Mouse (Mus musculus) testis, adult 10 weeks (tissue): ENCODE results near the gene Tmem179b. TPM values are rescaled to one million over a fixed set of nuclear protein-coding genes. Genes with fewer than 3 reads are reported as not detected.

Experiments used
- polyA plus RNA-seq: library from polyadenylated mRNA; stranded (reverse); fragments of 350-450 nt; fragmentation: Illumina TruSeq; extraction: RNeasy Lipid Tissue Mini Kit (QIAGEN cat#74804); gene quantifications from one replicate; pipeline ENCODE4 v1.2.3, GENCODE M21; 2014; ENCODE audit warnings: low read depth, low replicate concordance

Gene Tmem179b
- polyA plus RNA-seq, 1 experiment from 2014 or later, result 14.4 TPM

Other genes starting within 250 kb of the Tmem179b start
- gene Slc22a8, start 183.2 kb downstream of the Tmem179b start, polyA plus RNA-seq, result not detected
- gene Slc22a6, start 156.4 kb downstream of the Tmem179b start, polyA plus RNA-seq, result not detected
- not detected for gene Chrm1, start 110.7 kb downstream of the Tmem179b start, polyA plus RNA-seq
- gene Slc3a2, start 51.1 kb downstream of the Tmem179b start, polyA plus RNA-seq, result 109 TPM
- 12.8 TPM for gene Wdr74, start 38.6 kb downstream of the Tmem179b start, polyA plus RNA-seq
- 11.7 TPM for gene 1700092M07Rik, start 33.7 kb downstream of the Tmem179b start, polyA plus RNA-seq
- 48.6 TPM for gene Stx5a, start 33.1 kb downstream of the Tmem179b start, polyA plus RNA-seq
- gene Nxf1, start 17.4 kb downstream of the Tmem179b start, polyA plus RNA-seq, result 182 TPM
- 4.5 TPM for gene Tmem223, start 3.5 kb downstream of the Tmem179b start, polyA plus RNA-seq
- 3.2 TPM for gene Taf6l, start 11.9 kb upstream of the Tmem179b start, polyA plus RNA-seq
- gene Polr2g, start 24.1 kb upstream of the Tmem179b start, polyA plus RNA-seq, result 51.5 TPM
- 5.3 TPM for gene Zbtb3, start 28.1 kb upstream of the Tmem179b start, polyA plus RNA-seq
- 14.5 TPM for gene Ttc9c, start 44.9 kb upstream of the Tmem179b start, polyA plus RNA-seq
- 45.8 TPM for gene Hnrnpul2, start 45.5 kb upstream of the Tmem179b start, polyA plus RNA-seq
- 0.76 TPM for gene AC129217.1, start 55.3 kb upstream of the Tmem179b start, polyA plus RNA-seq
- gene Bscl2, start 63.0 kb upstream of the Tmem179b start, polyA plus RNA-seq, result 360 TPM
- 0.53 TPM for gene Gng3, start 64.7 kb upstream of the Tmem179b start, polyA plus RNA-seq
- gene Lrrn4cl, start 76.3 kb upstream of the Tmem179b start, polyA plus RNA-seq, result 0.56 TPM
- gene Ubxn1, start 97.0 kb upstream of the Tmem179b start, polyA plus RNA-seq, result 23.5 TPM
- gene Uqcc3, start 106.5 kb upstream of the Tmem179b start, polyA plus RNA-seq, result 2.4 TPM
- 107 TPM for gene Lbhd1, start 109.3 kb upstream of the Tmem179b start, polyA plus RNA-seq
- not detected for gene Gm49403, start 109.5 kb upstream of the Tmem179b start, polyA plus RNA-seq
- 35.7 TPM for gene 1810009A15Rik, start 114.4 kb upstream of the Tmem179b start, polyA plus RNA-seq
- not detected for gene Gm49416, start 114.5 kb upstream of the Tmem179b start, polyA plus RNA-seq
- 0.32 TPM for gene Ints5, start 118.5 kb upstream of the Tmem179b start, polyA plus RNA-seq
- 30.6 TPM for gene Ganab, start 123.6 kb upstream of the Tmem179b start, polyA plus RNA-seq
- gene B3gat3, start 145.9 kb upstream of the Tmem179b start, polyA plus RNA-seq, result 2.5 TPM
- gene Rom1, start 154.9 kb upstream of the Tmem179b start, polyA plus RNA-seq, result 1.2 TPM
- gene Eml3, start 155.1 kb upstream of the Tmem179b start, polyA plus RNA-seq, result 0.77 TPM
- 44.3 TPM for gene Mta2, start 167.4 kb upstream of the Tmem179b start, polyA plus RNA-seq
- 7.6 TPM for gene Tut1, start 179.4 kb upstream of the Tmem179b start, polyA plus RNA-seq
- gene Eef1g, start 192.6 kb upstream of the Tmem179b start, polyA plus RNA-seq, result 146 TPM
- 4.2 TPM for gene Ahnak, start 214.8 kb upstream of the Tmem179b start, polyA plus RNA-seq